Mouse (Mus musculus): ENCODE data around the gene Nol12.
A peak's percentile ranks its signal among the peaks of the same experiment; 100 is the strongest.

Nol12 gene

DNA sequence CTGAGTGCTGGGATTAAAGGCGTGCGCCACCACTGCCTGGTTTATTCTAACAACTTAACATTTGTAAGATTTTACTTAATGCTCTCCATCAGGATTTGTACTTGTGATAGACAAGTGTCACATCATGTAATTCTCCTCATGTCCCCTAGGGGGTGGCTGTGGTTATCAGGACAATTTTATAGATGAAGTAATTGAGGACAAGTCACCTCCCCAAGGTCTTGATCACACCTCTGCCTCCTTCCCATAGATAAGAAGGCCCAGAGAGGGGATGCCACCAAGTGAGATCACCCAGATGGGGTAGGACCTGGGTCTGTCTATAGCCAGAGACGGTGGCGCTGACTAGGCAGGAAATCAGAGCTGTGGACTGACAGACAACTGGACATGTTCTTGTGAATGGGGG is 21.6 kb downstream of the Nol12 start:
- DNase-seq = no peak

DNA sequence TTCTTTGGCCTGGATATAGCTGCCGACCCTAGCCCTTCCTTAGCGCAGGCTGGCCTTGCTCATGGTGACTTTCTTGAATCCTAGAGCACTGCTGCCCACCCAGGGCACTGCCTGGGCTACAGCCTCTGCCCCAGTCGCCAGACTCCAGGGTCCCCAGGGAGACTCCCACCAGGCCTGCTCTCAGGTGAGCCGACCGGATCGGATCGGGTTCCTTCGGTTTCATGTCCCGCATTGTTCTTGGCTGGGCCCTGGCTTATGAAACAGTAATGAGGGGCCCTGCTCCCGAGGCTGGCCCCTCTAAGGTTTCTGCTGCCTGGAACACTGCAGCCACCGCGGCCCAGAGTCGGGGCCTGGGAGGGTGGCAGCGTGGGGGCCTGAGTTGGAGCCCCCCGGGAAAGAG is 22.3 kb downstream of the Nol12 start:
- DNase-seq = no peak

DNA sequence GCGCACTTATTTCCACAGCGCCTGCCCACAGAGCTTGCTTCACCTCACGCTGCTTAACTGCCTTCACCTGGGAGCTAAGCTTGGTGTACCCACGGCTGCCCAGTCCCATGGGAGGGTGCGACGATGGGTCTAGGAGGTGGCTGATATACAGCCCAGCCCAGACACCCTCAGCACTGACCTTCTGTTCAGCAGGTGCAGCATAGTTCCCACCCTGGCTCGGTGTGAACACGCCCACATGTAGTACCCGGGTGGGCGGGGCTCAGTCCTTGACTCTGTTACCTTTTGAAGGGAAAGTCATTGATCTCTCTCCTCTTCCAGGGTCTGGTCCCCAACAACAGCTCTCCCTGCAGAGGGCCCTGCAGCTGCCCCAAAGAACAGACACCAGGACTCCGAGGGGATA is 24.8 kb downstream of the Nol12 start:
- no peak for DNase-seq

DNA sequence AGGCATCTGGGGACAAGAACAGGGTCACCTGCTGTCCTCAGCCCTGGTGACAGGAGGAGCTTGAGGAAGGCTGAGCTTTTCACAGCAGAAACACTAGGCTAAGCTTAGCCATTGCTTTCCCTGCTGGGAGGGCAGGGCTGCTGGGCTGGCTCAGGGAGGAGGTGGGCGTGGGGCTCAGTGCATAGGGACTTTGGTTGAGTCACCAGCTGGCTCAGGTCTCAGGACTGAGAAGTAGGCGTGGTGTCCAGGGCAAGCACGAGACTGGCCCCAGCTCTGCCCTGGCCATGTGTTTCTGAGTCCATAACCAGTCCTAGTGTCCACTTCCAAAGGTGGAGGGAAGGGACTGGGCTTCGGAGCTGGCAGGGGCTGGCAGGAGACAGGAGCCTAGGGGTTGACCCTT is 25.4 kb downstream of the Nol12 start:
- DNase-seq = no peak

DNA sequence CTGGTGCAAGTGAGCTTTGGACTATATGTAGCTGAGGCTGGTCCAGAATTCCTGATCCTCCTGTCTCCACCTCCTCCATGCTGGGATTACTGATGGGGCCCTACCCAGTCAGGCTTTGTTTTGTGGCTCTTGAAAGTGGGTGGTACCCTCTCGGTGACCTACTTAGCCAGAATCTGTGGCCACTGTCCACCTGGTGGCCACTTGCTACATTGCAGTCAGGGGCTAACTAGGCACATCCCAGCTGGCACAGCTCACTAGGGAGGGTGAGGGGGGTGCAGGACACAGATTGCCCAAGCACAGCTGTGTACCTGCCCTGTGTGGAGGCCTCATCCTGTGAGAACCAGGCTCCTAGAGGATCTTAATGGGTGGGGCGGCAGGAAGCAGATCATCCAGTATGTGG is 28.2 kb downstream of the Nol12 start:
- peak; percentile 77 for DNase-seq

DNA sequence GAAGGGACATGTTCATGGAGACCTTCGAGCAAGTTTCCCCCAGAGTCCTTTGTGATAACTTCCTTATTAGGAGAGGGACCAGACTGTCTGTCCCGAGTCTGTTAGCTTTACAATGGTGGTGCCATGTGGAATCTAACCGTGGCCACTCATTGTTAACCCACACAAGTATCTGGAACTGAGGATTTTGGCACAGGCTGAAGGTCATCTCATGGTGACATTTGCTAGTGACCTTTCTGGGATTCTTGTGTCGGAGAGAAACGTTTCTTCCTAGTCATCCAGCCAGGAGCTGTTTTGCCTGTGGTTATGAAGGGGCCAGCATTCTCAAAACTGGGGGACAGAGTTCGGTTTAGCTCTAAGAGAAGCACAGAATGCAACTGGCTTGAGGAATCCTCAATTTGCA is 36.9 kb downstream of the Nol12 start:
- no peak for DNase-seq

DNA sequence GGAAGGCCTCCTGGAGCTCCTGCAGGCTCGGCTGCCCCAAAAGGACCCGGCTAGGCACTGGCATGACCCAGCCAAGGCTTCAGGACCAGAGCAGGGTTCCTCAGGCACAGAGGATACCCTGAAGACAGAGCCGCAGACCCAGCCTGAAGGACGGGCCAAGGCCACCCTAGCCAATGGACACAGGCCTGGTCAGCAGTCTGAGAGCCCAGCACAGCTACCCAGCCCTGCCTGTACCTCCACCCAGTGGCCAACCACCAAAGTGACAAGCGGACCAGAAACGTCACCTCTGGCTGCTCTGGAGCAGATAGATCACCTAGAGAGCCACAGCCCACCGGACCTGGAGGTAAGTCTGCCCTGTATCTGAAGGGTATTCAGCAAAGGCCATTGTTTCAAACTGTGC is 39.2 kb downstream of the Nol12 start:
- DNase-seq = no peak

DNA sequence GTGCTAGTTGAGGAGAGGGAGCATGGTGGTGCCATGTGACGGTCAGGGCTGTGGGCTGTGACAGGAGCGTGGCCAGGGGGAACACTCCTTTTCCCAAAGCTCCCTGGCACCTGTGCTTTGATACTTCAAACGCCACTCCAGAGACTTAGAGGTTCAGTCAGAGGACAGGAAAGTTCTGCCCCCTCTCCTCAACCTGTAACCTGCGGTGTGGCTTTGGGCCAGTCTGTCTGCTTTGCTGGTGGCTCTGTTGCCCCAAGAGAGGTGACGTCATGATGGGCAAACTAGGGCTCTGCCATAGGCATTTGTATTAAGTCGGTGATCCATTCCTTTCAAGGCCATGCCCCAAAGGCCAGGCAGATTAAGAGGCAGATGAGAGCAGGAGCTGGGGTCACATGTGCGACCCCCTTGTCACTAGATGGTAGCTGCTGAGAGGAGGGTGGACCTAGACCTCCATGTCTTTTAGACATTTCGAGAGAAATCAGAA is 43.0 kb downstream of the Nol12 start:
- DNase-seq = no peak

DNA sequence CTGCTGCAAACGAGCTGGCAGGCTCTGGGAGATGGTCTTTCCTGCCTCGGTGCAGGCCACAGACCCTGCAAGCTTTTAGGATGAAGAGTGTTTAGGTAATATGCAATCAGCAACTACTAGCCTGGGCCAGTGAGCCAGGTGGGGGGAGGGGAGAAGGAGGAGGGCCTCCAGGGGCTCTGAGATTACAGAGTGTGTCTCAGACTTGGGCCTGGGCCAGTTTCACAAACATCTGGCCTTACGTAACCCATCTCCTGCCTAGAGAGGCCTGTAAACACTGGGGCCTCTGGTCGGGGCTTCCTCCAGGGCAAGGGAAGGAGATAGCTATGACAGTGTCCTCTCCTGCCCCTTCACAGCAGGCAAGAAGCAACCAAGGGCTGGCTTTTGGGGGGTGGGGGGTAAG is 44.1 kb downstream of the Nol12 start:
- peak; percentile 84 for DNase-seq

DNA sequence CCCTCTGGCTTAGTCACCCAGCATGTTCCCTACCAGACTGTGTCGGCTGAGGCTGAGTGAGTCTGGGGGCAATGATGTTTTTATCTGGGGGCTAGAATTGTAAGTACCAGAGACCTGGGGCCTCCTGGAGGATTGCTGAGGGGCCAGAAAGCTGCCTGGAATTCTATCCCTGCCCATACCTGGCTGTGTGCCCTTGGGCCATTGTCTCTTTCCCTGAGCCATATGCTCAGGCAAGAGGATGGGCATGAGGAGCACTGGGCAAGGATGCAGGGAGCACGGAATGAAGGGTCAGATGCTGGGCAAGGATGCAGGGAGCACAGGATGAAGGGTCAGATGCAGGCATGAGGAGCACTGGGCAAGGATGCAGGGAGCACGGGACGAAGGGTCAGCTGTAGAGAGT is 45.4 kb downstream of the Nol12 start:
- no peak for DNase-seq

DNA sequence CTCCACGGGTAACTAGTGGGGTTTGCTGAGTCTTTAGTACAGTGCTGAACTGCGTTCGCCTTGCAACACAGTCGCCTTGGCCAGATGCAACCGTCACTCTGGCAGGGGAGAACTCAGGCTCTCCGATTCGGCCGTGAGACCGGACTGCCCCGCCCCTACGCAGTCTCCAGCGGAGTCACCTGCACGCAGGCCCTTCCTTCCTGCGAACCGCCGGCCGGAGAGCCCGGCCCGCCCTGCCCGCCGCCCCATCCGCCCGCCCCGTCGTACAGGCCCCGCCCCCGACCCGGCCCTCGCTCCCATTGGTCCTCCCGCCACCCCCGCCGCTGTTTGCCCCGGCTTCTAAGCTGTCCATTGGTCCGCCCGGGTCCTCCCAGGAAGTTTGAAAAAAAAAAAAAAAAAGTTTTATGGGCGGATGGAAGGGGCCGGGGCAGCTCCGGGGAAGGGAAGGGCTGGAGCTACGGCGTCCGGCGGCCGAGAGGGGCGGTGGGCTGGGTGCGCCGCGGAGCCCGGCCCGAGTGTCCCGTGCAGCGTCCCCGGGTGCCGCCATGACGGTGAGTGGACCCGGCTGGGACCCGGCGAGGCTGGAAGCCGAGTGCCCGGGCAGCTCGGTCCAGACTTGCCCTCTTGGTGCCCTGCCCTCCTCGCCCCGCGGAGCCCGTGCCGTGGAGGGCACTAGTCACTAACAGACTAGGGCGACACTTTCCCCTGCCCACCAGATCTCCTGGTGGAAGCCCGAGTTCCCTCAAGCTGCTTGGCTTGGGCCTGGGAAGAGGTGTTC is 48.1 kb downstream of the Nol12 start:
- DNase-seq = peak; percentile 91

DNA sequence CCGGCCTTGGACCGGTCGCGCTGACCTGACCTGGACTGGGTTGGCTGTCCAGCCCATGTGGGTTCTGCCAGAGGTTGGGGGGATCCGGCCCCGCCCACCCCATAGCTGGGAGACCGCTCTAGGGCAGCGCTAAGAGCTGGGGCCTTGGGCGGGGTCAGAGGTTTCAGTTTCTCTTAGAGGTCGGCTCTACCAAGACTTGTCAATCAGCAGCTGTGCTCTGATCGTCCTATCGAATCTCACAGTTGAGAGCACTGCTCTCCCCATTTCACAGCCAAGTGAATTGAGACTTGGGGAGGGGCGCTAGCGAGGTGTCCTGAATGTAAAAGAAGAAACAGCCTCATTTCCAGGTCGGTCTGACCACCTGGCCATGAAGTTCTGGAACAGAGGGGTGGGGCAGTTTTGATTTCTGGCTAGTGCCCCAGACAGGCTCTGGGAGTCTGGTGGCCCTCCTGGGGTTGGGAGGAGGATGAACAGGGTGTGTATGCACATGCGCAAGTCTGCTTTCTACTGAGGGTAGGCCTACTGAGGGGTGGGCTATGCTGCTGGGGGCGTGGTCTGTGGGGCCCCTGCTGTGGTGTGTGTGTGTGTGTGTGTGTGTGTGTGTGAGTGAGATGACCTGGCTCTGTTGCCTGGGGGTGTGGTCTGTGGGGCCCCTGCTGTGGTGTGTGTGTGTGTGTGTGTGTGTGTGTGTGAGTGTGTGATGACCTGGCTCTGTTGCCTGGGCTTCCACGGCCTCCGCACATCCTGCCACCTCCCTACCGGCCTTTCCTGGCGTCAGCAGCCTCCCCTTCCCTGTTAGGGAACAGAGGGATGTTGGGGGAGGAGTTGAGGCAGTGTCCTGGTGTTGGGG is 48.9 kb downstream of the Nol12 start:
- DNase-seq = peak; percentile 56

DNA sequence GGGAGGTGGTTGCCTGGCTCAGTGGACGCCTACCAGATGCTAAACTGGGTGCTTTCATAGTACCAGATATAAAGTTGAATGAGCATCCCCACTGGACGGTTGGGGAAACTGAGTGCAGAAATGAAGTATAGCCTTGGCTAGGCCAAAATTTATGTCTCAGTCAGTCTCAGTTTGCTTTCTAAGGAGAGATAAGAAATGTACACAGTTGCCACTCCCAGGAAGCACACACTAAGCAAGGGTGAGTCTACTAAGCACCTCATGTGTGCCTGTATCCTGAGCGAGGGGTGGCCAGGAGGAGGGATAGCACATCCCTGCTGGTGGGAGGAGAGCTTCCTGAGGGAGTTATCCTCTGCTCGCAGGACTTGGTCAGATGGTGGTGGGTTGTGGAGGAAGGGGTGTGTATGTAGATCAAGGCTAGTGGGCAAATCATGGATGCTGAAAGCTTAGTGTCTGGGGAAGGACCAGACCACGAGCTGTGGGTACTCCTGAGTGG is 49.6 kb downstream of the Nol12 start:
- no peak for DNase-seq

DNA sequence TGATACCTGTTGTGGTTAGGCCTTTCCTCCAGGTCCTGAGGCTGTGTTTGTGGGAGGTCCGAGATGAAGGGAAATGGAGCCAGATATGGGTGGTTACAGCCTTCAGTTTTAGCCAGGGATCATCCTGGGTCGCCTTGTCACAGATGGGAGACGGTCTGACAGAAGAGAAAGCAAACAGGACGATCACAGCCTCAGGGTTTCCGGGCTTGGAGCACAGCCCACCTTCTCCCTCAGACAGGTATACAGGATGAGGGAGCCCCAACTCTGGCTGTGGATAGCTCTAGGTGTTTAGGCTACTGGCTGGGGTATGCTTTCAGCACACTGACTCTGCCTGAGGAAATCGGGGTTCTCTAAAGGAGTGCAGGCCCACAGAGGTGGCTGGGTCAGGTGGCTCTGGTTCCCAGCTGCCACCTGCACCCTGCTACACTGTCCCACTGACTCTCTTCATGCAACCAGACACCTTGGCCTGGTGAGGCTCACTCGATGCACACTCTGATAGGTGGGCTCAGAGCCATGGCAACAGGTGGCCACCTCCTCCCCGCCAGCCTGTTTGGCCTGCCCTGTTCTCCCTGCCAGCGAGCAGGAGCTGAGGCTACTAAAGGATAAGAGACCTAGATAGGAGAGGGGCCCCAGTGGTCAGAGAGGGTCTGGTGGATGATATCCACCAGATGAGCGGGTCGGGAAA is 51.9 kb downstream of the Nol12 start:
- DNase-seq = no peak

DNA sequence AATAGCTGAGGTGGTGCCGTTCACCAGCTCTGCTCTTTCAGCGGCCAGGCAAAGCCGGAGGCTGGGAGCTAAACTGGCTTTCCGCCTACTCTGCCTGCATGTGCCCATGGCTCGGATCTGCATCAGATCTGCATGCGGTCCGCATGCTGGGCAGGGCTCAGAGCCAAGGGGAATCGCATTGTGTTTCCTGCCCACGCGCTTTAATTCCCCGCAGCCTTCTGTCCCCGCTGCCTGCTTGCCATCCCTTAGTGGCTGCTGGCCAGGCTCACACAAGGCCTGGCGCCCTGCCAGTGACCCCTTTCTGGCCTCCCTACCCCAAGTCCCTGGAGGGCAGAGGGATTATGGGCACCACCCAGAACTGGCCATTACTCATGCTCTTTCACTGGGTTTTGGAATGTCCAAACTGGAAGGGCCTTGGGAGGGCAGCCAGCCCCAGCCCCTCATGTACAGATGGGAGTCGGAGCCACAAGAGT is 53.8 kb downstream of the Nol12 start:
- DNase-seq = peak; percentile 36

DNA sequence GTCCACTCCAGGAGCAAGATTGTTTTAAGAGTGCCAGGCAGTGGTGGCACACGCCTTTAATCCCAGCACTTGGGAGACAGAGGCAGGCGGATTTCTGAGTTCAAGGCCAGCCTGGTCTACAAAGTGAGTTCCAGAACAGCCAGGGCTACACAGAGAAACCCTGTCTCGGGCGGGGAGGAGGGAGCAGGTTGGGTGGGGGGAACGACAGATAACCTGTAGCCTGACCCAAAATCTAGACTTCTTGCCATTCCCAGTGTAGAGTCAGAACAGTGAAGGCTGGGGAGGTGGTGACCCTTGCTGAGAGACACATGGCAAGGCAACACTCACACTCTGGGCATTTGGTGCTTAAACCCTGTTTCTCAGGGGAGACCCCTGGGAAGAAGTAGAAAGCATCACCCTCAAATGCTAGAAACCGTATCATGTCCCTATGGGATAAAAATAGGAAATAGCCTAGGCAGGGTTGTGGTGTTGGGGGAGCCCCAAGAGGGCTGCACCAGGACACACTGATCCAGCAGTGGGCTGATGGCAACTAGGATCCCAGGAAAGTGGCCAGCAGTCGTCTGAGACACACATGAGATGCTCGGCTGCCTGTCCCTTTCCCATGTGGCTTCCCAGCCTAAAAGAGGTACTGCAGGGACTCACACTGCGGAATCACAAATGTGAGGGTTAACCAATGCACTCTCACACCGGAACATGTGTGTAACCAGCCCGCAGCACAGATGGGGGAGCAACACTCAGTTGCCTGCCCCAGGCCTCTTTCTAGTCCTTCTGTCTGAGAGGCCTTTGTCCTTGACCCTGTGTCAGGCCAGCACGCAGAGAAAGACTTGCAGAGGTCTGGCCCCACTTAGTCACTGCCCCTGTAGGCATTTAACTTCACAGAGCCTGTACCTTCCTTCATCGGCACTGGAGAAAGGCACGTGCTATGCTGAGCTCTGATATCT is 54.7 kb downstream of the Nol12 start:
- DNase-seq = no peak

DNA sequence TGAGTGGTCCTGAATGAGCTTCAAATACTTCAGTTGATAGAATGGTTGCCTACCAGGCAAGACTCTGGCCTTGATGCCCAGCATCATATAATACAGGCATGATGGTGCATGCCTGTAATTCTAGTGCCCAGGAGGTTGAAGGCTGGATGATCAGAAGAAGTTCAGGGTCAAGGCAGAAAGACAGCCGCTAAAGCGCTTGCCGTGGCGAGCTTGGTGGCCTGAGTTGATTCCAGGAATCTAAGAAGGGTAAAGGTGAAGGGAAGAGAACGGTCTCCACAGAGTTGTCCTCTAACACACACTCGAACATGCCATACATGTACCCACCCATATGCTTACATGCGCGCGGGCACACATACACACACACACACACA is 55.3 kb downstream of the Nol12 start:
- DNase-seq = no peak

DNA sequence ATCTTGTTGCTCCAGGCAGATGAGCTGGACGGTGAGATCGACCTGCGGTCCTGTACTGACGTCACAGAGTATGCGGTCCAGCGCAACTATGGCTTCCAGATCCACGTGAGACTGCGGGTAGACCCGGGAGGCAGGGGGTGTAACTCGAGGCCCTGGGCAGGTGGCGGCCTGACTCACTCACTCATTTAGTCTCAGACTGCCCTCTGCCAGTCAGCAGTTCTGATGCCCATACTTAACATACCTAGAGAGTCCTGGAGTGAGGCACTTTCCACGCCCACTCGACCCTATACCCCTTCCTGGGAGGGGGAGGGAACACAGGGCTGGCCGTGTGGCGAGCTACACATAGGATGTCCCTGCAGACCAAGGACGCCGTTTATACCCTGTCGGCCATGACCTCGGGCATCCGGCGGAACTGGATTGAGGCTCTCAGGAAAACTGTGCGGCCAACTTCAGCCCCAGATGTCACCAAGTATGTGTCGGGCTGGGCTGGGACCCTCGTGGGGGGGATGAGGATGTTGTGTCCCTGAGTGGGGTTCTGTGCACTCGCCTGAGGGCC is 56.3 kb downstream of the Nol12 start:
- DNase-seq = no peak

DNA sequence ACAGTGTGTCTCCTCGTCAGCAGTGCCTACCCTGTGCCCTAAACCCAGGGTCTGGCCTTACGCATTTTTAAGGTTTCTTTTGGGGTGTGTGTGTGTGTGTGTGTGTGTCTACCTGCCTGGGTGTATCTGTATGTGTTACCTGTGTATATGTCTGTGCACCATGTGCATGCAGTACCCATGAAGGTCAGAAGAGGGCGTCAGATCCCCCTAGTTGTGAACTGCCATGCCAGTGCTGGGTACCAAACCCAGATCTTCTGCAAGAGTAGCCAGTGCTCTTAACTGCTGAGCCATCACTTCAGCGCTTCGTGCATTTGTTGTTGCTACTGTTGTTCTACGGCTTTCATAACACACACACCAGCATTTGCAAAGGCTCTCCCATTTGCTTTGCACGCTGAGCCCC is 57.5 kb downstream of the Nol12 start:
- DNase-seq = no peak

DNA sequence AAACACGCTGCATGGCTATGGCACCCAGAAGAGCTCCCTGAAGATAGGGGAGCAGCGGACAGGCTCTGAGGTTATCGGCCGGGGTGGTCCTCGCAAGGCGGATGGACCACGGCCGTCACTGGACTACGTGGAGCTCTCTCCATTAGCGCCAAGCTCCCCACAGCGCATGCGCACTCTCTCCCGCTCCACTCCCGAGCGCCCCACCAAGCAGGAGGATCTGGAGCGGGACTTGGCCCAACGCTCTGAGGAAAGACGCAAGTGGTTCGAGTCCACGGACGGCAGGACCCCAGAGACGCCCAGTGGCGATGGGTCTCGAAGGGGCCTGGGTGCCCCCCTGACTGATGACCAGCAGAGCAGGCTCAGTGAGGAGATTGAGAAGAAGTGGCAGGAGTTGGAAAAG is 58.2 kb downstream of the Nol12 start:
- no peak for DNase-seq

All from lung, postnatal 14 days (tissue).